Comparison of ENCODE assay signal across 10 mouse cellular contexts in genomic region chr7:44375207-44375606, GRCm38 (mm10). TPM values are rescaled to one million over a fixed set of nuclear protein-coding genes. Genes with fewer than 3 reads are reported as not detected.
DNase-seq lines count a peak whose midpoint lies in the region; ATAC-seq and TF ChIP-seq lines count a peak whose summit lies in the region.
"Had no signal": no experiment of that assay in that cellular context is flagged by ENCODE, and none has a peak within 500 bp of the region (broad histone marks: within the 10 kb centered on the region; RNA-seq: fewer than 3 reads in every experiment).

No protein-coding gene starts in this region.

- H3K79me2 ChIP-seq in myocyte (ENCODE audit: control insufficient read depth, insufficient read depth), result no peaks in the 10 kb centered on the region

- no peak for DNase-seq in kidney, postnatal 4 days
- peak; percentile 35 for DNase-seq in embryo, embryonic 11 days
- DNase-seq in hindbrain, postnatal 0 days (ENCODE audit: low spot score), result no peak
- no peak for DNase-seq in cerebellum, adult 8-10 months
- DNase-seq in right cerebral cortex, postnatal 10 days (ENCODE audit: low spot score in 2 of 2), result no peak
- DNase-seq in kidney, adult 9 months, result no peak
- DNase-seq: lung, postnatal 14 days had no signal

- TF ChIP-seq POLR2A in myocyte (IDR thresholded peaks at IDR 0.05; ENCODE audit: insufficient read length, low read depth), result no peak

- 5% methylated on average over 10 of the region's 10 CpGs for WGBS in kidney, embryonic 15.5 days
- 7% methylated on average over 10 of the region's 10 CpGs for WGBS in hindbrain, postnatal 0 days

- H3K9me3 ChIP-seq in kidney, embryonic 15.5 days (replicated peaks), result no peaks in the 10 kb centered on the region
- H3K9me3 ChIP-seq in hindbrain, postnatal 0 days (ENCODE audit: low read length), result no peaks in the 10 kb centered on the region

- H3ac ChIP-seq in myocyte (ENCODE audit: control insufficient read depth, insufficient read length), result no peak overlapping the region

- ATAC-seq in kidney, embryonic 15.5 days (replicated peaks; ENCODE audit: low FRiP score), result no peak
- no peak for ATAC-seq in hindbrain, postnatal 0 days

- peak overlapping the region; percentile 85 for H3K4me2 ChIP-seq in kidney, embryonic 15.5 days
- H3K4me2 ChIP-seq in hindbrain, postnatal 0 days (ENCODE audit: low read depth, low read length), result peak overlapping the region; percentile 73
- peak overlapping the region; percentile 88 for H3K4me2 ChIP-seq in myocyte (ENCODE audit: low read depth)

- peak overlapping the region; percentile 59 for H3K9ac ChIP-seq in kidney, embryonic 15.5 days
- peak overlapping the region; percentile 58; the same call in 1 of the 2 replicates for H3K9ac ChIP-seq in hindbrain, postnatal 0 days (replicated peaks; ENCODE audit: low read length)

- peaks cover 19% of the 10 kb centered on the region for H3K4me1 ChIP-seq in kidney, embryonic 15.5 days
- no peaks in the 10 kb centered on the region for H3K4me1 ChIP-seq in hindbrain, postnatal 0 days (ENCODE audit: insufficient read depth, low read length)

- H3K4me3 ChIP-seq in kidney, embryonic 15.5 days (replicated peaks), result peak overlapping the region; percentile 66
- peak overlapping the region; percentile 51 for H3K4me3 ChIP-seq in hindbrain, postnatal 0 days (ENCODE audit: low read length)
- H3K4me3 ChIP-seq in myocyte, result peak overlapping the region; percentile 24

- TF ChIP-seq CTCF in hindbrain, postnatal 0 days (IDR thresholded peaks at IDR 0.05; ENCODE audit: low read depth), result no peak

- no peak overlapping the region for H3K27ac ChIP-seq in kidney, embryonic 15.5 days
- H3K27ac ChIP-seq in hindbrain, postnatal 0 days, result peak overlapping the region; percentile 71

- H3K36me3 ChIP-seq in kidney, embryonic 15.5 days, result no peaks in the 10 kb centered on the region
- no peaks in the 10 kb centered on the region for H3K36me3 ChIP-seq in hindbrain, postnatal 0 days (ENCODE audit: insufficient read depth, low read length)
- no peaks in the 10 kb centered on the region for H3K36me3 ChIP-seq in myocyte (ENCODE audit: control insufficient read depth, insufficient read depth)

- peaks cover 4% of the 10 kb centered on the region for H3K27me3 ChIP-seq in kidney, embryonic 15.5 days
- H3K27me3 ChIP-seq in hindbrain, postnatal 0 days (ENCODE audit: insufficient read depth, low read length), result no peaks in the 10 kb centered on the region
- H3K27me3 ChIP-seq in myocyte (ENCODE audit: control insufficient read depth, insufficient read depth, insufficient read length), result peaks cover 4% of the 10 kb centered on the region

TF ChIP-seq in myocyte, 11 proteins besides CTCF, POLR2A, EP300 and RAD21:
- no peak for TF ChIP-seq CEBPB (IDR thresholded peaks at IDR 0.05; ENCODE audit: insufficient read depth, poor library complexity, severe bottlenecking)
- TF ChIP-seq TCF3 (IDR thresholded peaks at IDR 0.05; ENCODE audit: insufficient read length, low read depth), result no peak
- no peak for TF ChIP-seq POLR2AphosphoS2 (IDR thresholded peaks at IDR 0.05; ENCODE audit: insufficient read length, low read depth)
- TF ChIP-seq SRF (IDR thresholded peaks at IDR 0.05; ENCODE audit: control insufficient read depth, insufficient read length, low read depth), result no peak
- TF ChIP-seq MAX (IDR thresholded peaks at IDR 0.05; ENCODE audit: low read depth), result no peak

RNA-seq across cellular contexts. Expression of gene Syt3, which starts 8.7 kb away (rescaled TPM):
- polyA plus RNA-seq in kidney, embryonic 15.5 days (2015; fragmentation: Nextera tagmentation; extraction: Ambion mirVana), result 2.4 and 2.5 TPM in 2 replicates
- 130 and 154 TPM in 2 replicates for total RNA-seq in hindbrain, postnatal 0 days (2014; rRNA removed)
- 73.7 and 79.2 TPM in 2 replicates for polyA plus RNA-seq in hindbrain, postnatal 0 days (2015; fragmentation: Nextera tagmentation; extraction: Ambion mirVana)
- polyA plus RNA-seq in myocyte (2012; fragmentation: generic; extraction: Trizol), result not detected

RNA-seq across cellular contexts. Expression of gene 1700008O03Rik, which starts 10.4 kb away (rescaled TPM):
- 1.1 TPM in 2 replicates for polyA plus RNA-seq in kidney, embryonic 15.5 days (2015; fragmentation: Nextera tagmentation; extraction: Ambion mirVana)
- total RNA-seq in hindbrain, postnatal 0 days (2014; rRNA removed), result 1.4 and 2.3 TPM in 2 replicates
- 3.3 and 3.6 TPM in 2 replicates for polyA plus RNA-seq in hindbrain, postnatal 0 days (2015; fragmentation: Nextera tagmentation; extraction: Ambion mirVana)
- not detected for polyA plus RNA-seq in myocyte (2012; fragmentation: generic; extraction: Trizol)
- total RNA-seq: gastrocnemius, postnatal 4 days had no signal

RNA-seq across cellular contexts. Expression of gene Lrrc4b, which starts 53.6 kb away (rescaled TPM):
- polyA plus RNA-seq in kidney, embryonic 15.5 days (2015; fragmentation: Nextera tagmentation; extraction: Ambion mirVana), result 0.36 and 0.44 TPM in 2 replicates
- 562 and 663 TPM in 2 replicates for total RNA-seq in hindbrain, postnatal 0 days (2014; rRNA removed)
- polyA plus RNA-seq in hindbrain, postnatal 0 days (2015; fragmentation: Nextera tagmentation; extraction: Ambion mirVana), result 19.6 and 22.7 TPM in 2 replicates
- not detected for polyA plus RNA-seq in myocyte (2012; fragmentation: generic; extraction: Trizol)

Comparison
In these comparisons a context has a peak if more than half of its experiments do, and no peak if none do; other contexts are left out.
1. RNA of gene Syt3, which starts 8.7 kb away (polyA plus RNA-seq): 73.7 to 79.2 TPM in hindbrain, postnatal 0 days; 2.4 to 2.5 TPM in kidney, embryonic 15.5 days and not detected in myocyte (single experiment); every median in the first group is over 10 times any median in the second.
2. RNA of gene Lrrc4b, which starts 53.6 kb away (polyA plus RNA-seq): 19.6 to 22.7 TPM in hindbrain, postnatal 0 days; 0.36 to 0.44 TPM in kidney, embryonic 15.5 days and not detected in myocyte (single experiment); every median in the first group is over 10 times any median in the second.
3. Peak in every context shown above with its lines, with median percentiles within 50 percentile points of each other: H3K4me2 ChIP-seq and H3K4me3 ChIP-seq.